Mouse (Mus musculus) Muller cell, postnatal 12 days (primary cell): ENCODE results near the gene Sult1b1.
"Not testable (repeated sequence)": the region's sequence is repeated elsewhere in the genome, so short reads cannot be mapped to it uniquely, and the experiment has no call there.

Experiments used
- DNase-seq: peaks from one replicate; pipeline ENCODE4 v3.0.0-alpha.2; 2015; ENCODE audit errors: inconsistent ontology term

Gene Sult1b1

DNA sequence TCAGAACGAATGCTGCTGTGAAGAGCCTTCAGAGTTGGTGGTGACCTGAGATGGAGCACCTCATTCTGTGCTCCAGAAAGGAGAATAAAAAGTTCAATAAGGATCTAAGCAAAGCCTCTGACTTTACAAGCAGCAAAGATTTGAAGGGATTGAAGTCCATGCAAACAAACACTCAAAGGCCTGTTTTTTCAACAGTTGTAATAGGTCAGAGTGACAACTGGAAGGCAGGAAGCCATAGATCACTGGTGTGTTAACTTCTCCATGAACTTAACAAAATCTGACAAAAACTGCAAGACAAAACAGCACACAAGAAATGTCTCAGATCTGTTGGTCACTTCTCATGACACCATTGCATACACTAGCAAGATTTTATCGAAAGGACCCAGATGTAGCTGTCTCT is at the start of gene Sult1b1:
TSS of gene Sult1b1 (minus strand) at position 85 of the 400 bp plus-strand sequence.
- DNase-seq, result no peak

DNA sequence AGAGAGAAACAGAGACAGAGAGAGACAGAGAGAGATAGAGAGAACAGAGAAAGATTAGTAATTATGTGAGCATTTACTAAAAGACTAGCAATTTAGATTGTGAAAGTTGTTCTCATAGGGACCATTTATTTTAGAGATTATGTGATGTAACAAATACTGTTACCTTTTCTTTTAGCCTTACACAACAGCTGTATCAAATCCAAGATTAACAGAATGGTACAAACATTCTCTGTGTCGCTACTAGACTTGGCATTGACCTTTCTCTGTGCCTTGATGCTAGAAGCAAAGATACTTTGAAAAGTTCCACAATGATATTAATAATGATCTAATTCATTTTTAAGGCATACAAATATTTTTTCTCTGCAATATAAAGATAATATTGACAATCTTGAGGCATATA is 42.4 kb upstream of the Sult1b1 start:
- no peak for DNase-seq

DNA sequence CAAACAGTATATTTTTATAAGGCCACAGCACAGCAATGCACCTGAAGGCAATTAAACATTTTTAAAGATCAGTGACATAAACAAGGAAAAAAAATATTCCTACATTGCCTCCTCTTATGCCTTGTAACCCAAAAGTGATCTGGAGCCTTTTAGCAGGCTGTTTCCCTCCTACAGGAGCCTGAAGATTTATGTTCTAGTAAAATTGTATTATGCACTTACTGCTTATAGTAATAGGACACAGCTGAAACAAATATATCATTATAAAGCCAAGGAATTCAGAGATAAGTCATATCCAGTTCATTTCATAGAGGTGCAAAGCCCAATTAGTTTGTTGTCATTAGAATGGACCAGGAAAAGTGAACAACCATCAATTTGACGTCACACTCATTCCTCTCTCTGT is 36.2 kb upstream of the Sult1b1 start:
- DNase-seq, result no peak

DNA sequence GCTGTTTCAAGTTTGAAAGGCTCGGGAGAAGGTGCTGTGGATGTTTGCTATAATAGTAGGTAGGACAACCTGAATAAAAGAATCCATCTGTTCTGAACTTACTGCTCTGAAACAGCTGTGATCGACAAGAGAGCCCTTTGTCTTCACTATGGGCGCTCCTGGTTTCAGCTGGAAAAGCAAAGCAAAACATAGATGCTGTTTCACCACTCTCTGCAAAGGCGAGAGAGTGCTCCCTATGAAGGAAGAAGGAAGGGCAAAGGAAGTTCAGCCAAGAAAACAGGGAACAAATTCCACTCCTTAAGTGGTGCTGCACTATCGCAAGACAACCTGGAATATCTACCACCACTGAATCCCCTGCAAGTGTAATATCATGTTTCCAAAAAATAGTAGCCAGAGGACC is 35.5 kb upstream of the Sult1b1 start:
- DNase-seq, result no peak

DNA sequence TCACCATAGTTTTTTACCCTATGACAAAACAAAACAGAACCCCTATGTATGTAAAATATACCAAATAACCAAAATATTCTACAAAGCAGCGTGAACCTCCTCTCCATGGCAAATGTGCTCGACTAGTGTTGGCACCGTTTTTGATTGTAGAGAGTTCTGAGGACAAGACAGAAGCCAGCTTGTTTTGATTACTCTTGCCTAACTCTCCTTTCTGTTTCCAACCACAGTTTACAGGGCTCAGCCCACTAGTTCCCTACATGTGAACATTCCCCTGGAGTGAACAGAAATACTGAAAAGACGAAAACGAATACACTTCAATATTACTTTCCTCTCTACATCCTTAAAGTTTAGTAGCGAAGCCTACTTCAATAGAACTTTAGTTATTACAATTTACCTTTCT is 34.8 kb upstream of the Sult1b1 start:
- no peak for DNase-seq

DNA sequence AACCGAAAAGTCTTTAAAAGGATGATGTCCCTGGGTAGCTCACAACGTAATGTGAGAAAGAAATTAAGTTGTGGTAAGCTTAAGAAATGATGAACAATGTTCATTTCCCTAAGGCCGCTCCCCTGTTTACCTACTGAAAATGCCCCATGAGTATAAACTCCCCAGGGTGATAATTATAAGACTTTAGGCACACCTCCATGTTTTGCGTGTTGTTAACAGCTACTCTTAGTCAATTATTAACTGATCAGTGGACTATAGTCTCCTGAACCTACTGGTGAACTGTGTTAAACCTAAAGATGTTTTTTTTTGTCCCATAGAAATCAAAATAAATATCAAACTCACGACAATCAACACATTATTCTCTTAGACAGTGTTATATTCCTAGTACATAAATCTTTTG is 30.9 kb upstream of the Sult1b1 start, which contains the start of gene Sult1d1:
TSS of gene Sult1d1 (minus strand) at position 183 of the 400 bp plus-strand sequence.
- DNase-seq, result no peak

DNA sequence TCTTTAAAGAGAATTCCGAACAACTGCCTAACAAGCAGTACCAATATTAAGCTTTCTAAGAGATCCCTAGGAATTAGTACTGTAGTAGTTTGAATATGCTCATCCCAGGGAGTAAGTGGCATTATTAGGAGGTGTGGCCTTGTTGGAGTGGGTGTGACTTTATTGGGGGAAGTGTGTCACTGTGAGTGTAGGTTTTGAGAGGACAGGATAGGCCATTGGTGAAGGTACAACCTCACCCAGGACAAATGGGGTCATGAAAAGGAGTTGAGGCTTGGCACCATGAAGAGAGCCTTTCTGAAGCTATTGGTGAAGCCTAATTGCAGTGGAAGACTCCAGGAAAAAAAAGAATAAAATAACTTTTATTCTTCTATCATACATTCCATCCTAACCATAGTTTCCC is 29.3 kb upstream of the Sult1b1 start:
- DNase-seq, result no peak

DNA sequence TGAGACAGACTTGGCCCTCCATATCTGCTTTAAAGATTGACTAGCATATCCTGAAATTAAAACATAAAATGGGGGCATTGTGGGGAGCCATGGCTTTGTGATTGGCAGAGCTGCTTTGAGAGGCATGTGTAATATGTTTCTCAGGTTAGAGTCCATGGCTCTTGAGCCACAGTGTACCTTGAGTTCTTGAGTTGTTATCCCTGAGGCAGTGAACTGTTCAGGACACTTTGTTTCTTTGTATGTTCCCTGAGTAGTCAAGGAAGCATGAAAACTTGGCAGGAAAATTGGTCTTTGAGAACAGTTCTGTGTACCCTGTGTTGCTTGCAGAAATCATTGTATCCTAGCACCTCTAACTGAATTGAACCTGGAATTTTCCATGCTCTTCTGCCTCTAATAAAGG is 25.0 kb upstream of the Sult1b1 start:
- no peak for DNase-seq

DNA sequence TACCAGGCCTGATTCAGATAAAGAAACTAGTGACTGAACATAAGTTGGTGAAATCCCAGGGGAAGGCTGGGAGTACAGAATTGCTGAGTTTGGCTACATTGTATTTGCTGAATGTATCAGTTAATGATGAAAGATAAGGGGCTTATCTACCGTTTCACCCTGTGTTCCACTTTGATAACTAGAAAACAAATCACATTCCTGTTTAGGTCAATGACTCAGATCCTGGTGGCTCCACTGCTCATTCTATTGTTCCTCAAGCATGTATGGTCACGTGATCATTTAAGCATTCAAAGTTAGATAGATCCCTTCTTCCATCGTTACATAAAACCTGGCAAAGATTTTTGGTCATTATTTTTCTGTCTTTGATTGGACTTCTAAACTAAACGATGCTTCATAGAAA is 24.5 kb upstream of the Sult1b1 start:
- DNase-seq, result peak; percentile 15

DNA sequence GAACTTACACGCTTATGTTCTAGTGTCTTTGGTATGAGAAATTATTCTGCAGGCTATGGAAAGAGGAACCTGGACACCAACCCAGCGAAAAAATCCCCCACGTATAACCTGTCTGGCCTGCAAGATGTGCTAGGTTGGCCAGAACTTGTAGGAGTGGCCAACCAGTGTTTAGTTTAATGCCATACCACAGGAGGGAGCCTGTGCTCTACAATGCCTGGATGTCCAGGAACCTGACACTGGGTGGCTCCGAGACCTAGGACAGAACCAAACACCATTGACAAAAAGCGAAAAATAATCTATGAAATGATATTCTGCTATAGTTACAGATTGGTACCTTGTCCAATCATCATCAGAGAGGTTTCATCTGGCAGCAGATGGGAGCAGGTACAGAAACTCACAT is 22.1 kb upstream of the Sult1b1 start:
- no peak for DNase-seq

DNA sequence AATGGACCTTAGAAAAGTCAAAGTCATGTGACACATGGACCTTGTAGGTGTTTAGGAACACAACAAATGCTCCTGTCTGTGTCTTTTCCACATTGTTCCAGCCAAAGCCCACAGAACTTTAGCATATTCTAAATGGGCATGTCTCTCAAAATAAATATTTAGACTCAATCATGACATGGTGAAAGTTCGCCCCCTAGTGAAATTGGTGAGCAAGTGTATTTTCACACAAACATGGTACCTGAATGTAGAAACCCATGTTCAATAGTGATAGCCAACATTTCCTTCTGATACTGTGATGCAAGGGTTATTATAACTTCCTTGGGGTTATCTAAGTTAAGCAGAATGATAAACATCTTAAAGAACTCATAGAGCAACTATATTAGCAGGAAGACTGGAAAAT is 12.9 kb upstream of the Sult1b1 start:
- no peak for DNase-seq

DNA sequence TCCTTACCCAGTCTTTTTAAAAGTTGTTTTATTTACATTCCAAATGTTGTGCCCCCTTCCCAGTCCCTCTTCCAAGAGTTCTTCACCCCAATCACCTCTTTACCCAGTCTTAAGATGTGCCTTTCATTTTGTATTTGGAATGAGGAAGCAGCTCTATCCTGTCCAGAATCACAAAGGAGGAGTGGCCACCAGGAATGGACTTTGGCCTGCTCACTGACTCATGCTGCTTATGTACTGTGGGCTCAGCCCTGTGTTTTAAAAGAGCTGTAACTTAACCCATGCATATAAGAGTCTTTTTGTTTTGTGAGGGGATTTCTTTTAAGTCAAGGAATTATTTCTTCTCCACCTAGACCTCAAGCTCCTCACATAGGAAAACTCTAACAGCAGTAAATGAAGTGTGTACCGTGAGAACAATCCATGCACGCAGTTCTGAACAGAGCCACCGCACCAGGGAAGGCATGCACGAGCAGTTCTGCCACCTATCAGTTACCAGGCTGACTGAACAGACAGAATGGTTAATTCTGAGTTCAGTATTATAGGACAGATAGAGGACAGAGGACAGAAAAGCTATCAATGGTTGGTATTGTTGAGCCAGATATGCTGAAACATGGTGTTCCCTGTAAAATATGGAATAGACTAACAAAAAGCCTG is 1.9 kb downstream of the Sult1b1 start:
- DNase-seq, result peak; percentile 18

DNA sequence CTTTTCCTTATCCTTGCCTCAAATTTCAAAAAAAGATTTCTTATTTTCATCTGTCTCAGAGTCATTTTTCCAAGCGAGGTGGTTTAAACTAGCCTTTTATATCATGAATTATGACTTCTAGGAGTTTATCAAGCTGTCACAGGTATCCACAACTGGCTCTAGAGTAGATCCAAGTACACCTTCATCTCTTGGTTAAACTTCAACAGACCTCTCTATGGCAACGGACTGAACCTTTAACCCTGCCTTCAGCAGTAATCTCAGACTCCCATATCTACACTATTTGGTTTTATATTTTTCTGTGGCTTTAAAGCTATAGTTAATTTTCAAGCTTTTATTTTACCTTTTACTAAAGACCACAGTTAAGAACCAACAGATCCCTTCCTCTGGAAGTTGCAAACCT is 5.7 kb downstream of the Sult1b1 start:
- no peak for DNase-seq

DNA sequence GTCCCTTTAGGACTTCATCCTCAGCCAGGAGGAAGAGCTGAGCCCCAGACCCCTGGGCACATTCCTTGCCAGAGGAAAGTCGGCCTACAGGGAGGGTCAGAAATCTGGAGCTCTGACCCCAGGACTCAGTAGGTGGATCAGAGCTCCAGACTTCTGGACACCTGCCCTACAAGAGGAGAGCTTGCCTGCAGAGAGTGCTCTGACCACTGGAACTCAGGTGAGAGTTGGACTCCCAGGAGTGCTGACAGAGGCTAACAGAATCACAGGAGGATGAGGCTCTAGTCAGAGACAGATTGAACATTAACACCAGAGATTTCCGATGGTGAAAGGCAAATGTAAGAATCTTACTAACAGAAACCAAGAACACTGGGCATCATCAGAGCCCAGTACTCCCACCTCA is 14.4 kb downstream of the Sult1b1 start:
- DNase-seq, result not testable (repeated sequence)

DNA sequence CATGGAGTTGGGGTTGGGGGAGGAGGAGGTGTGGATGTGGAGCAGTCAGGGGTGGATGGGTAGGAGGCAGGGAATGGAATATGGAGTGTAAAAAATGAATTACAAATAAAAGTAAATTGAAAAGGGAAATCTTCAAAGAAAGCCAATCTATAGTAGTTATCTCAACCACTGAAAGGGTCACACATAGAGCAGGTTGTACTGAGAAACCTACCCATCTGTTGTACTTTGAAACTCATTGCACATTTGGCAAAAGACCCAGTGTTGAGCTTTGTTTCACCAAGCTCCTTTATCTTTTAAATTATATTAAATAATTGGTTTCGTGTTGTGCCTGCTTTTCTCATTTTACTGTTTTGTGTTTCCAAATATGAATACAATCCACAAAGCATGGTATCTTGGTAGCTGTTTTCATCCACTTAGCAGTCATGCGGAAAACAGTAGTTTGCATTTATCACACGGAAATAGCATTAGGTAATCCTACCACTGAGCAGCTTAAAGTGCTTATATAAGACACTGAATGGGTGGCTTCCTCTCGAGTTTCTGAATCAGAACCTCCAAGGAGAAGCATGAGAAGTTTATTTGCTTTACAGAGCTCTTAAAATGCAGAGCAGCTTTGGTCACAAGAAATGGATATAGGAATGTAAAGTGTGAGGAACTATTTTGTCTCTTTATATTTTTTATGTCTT is 32.1 kb downstream of the Sult1b1 start:
- DNase-seq, result no peak

DNA sequence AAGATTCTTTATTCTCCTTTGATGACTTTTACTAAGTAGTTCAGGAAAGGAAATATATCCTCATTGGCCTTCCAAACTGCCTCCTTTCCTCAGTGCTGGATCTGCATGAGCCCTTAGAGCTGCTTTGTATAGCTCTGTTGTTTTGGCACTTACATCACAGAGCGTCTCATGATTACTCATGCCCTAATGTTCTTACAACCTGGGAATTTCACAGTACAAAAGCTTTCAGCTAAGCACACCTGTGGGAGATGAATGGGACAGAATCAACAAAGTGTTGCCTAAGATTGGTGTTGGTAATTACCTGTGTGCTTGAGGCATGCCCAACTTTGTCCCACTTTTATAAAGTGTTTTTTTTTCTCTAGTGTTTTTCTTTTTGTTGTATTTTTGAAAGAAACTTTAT is 35.3 kb downstream of the Sult1b1 start:
- DNase-seq, result no peak

DNA sequence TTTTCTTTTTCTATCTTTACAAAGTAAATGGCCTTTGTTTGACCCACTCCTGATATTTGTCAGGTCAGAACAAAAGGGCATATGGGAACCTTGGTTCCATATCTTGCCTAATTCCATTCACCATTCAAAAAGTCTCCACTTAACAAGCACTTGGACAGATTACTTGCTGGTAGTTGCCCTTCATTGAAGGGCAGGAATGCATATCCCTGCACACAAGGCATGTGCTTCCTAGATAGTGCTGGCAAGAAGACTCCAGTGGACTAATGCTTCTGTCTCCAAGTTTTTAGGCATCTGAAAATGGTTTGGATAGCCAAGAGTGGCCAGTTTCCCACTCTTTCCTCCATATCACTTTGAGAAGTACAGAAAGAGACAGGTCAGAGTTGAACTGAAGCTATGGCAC is 38.7 kb downstream of the Sult1b1 start:
- peak; percentile 53 for DNase-seq

DNA sequence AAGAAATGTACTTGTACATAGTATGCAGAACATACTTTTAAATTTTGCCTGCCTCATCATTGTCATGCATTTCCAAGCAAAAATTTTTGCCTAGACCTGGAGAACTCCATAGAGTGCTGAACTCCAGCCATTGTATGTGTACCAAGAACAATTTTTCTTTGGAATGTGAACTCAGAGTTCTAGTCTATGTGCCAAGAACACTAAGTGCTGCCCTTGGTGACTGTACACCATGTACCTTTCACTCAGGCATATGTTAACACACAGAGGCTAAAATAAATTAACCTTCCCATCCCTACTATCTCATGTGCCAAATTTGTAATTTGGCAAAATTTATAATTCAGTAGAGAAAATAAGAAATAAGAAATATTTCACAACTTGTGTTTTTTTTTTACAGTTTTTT is 39.1 kb downstream of the Sult1b1 start:
- DNase-seq, result no peak

DNA sequence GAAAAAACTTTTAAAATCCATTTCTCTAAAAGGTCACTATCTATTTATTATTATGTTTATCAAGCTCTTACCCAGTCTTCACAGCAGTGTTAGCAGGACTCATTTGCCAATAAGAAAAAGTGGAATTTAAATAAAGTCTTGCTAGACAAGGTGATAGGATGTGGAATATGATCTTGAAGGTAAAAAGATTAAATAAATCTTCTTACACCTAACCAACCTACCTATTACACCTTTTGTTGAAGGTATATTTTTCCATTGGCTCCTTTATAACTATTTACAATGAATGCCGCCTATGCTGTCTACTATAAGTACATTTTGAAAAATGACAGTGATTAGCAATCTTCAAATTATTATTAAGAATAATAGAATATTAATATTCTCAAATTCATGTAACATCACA is 47.2 kb downstream of the Sult1b1 start, which contains the start of gene Ugt2a1:
TSS of gene Ugt2a1 (minus strand) at position 101 of the 400 bp plus-strand sequence.
- DNase-seq, result no peak

DNA sequence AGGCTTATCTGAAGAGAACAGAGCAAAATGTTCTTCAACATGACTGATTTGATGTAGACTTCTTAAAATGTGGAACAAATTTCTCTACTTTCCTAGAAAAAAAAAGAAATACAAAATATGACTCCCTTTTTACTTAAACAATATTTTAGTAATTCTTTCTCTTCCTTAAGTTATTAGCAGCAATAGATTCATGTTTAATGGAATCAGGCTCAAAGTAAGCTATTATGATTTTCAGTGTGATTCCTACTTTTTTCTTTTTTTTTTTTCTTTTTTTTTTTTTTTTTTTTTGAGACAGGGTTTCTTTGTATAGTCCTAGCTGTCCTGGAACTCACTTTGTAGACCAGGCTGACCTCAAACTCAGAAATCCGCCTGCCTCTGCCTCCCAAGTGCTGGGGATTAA is 51.3 kb downstream of the Sult1b1 start, which contains the start of gene Gm43638:
TSS of gene Gm43638 (minus strand) at position 101 of the 400 bp plus-strand sequence.
- not testable (repeated sequence) for DNase-seq

DNA sequence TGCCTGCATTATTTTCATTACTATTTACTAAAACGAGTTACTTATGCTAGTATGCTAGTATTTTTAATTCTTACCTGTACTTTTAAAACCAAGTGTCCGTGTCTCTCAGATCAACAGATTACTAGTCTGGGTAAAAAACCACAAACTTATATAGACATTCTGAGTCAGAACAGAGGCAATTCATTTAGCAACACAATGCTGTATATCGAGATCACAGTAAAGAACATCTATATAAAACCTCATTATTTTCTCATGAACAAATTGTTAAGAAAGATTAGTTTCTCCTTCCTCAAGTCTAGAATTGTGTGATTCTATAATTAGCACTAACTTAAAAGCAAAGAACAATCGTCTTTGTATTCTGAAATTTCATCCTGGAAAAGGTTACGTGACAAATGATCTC is 55.8 kb downstream of the Sult1b1 start, which contains the start of gene Ugt2a2:
TSS of gene Ugt2a2 (minus strand) at position 101 of the 400 bp plus-strand sequence.
- DNase-seq, result no peak
